Mouse (Mus musculus) liver, adult 2 months (tissue): ENCODE results near the gene Gigyf2. TPM values are rescaled to one million over a fixed set of nuclear protein-coding genes. Genes with fewer than 3 reads are reported as not detected.
"Not testable (repeated sequence)": the region's sequence is repeated elsewhere in the genome, so short reads cannot be mapped to it uniquely, and the experiment has no call there.

Experiments
- DNase-seq: peaks from one replicate; pipeline ENCODE4 v3.0.0-alpha.2; 2011; ENCODE audit warnings: low read depth, low spot score; ENCODE audit errors: extremely low read depth
- H3K27ac ChIP-seq: fragments of 200-500 bp; replicated peaks from 2 replicates; pipeline ENCODE4 v1.5.1; 2012; ENCODE audit warnings: low read depth, mild to moderate bottlenecking, control low read depth, inconsistent platforms, low read length; ENCODE audit not compliant: insufficient read depth
- H3K27me3 ChIP-seq: fragments of 200-500 bp; 2 replicates; pipeline ENCODE4 v1.6.1; 2012; ENCODE audit warnings: mild to moderate bottlenecking, moderate library complexity, low read length, inconsistent platforms; ENCODE audit not compliant: control insufficient read depth, insufficient read depth
- H3K36me3 ChIP-seq: fragments of 200-500 bp; 2 replicates; pipeline ENCODE4 v1.6.1; 2012; ENCODE audit warnings: low read length, inconsistent platforms; ENCODE audit not compliant: control insufficient read depth, insufficient read depth
- H3K4me1 ChIP-seq: fragments of 200-500 bp; 2 replicates; pipeline ENCODE4 v1.6.1; 2011; ENCODE audit warnings: low read length; ENCODE audit not compliant: control insufficient read depth, insufficient read depth
- H3K4me3 ChIP-seq: fragments of 200-500 bp; 2 replicates; pipeline ENCODE4 v1.5.1; 2011; ENCODE audit warnings: low read depth, mild to moderate bottlenecking, control low read depth, low read length, moderate library complexity; ENCODE audit not compliant: insufficient read depth
- H3K79me2 ChIP-seq: fragments of 200-500 bp; 2 replicates; pipeline ENCODE4 v1.6.1; 2012; ENCODE audit warnings: inconsistent platforms, mild to moderate bottlenecking, low read length, moderate library complexity; ENCODE audit not compliant: control insufficient read depth, insufficient read depth
- H3K9ac ChIP-seq: fragments of 200-500 bp; 2 replicates; pipeline ENCODE4 v1.6.1; 2012; ENCODE audit warnings: low read depth, mild to moderate bottlenecking, control low read depth, inconsistent platforms, low read length
- CTCF ChIP-seq: fragments of 200-500 bp; IDR thresholded peaks from 2 replicates; pipeline ENCODE4 v1.5.1; 2011; ENCODE audit warnings: low read depth, low read length, control low read depth
- POLR2A ChIP-seq: fragments of 200-500 bp; IDR thresholded peaks from 2 replicates; pipeline ENCODE4 v1.6.1; 2011; ENCODE audit warnings: low read length, control low read depth; ENCODE audit not compliant: insufficient read depth; ENCODE audit errors: extremely low read depth
- WGBS: fragments of 180-500 bp; shearing (Covaris S2); methylation state at CpG from one replicate; pipeline ENCODE4 v1.1.7; 2018; 5-methylcytosine and 5-hydroxymethylcytosine counted together
- polyA plus RNA-seq: library from polyadenylated mRNA; depleted of rRNA; stranded (reverse); fragments of >200 nt; gene quantifications from 2 replicates; pipeline ENCODE4 v1.2.3, GENCODE M21; 2012
- total RNA-seq: library from RNA; depleted of rRNA; stranded (reverse); fragments of >200 nt; gene quantifications from 2 replicates; pipeline ENCODE4 v1.2.3, GENCODE M21; 2014

Gigyf2 gene
- total and polyA plus RNA-seq, 2 experiments = 21.1 to 39.2 TPM

GRCm38 (mm10) chr1:87467469-87467868 lies 140.7 kb downstream of the Gigyf2 start:
- Histone ChIP-seq H3K36me3 (no peaks in the 10 kb centered on the region), H3K9ac (no peak overlapping the region), H3K27ac (no peak overlapping the region), H3K27me3 (no peaks in the 10 kb centered on the region), H3K79me2 (no peaks in the 10 kb centered on the region), H3K4me1 (no peaks in the 10 kb centered on the region), H3K4me3 (no peak overlapping the region)
- no peak for TF ChIP-seq POLR2A
- no peak for TF ChIP-seq CTCF
- DNase-seq = no peak
- 79% methylated on average over 9 of the region's 9 CpGs for WGBS

- DNase-seq = no peak
- Histone ChIP-seq H3K27me3 (no peaks in the 10 kb centered on the region), H3K4me3 (no peak overlapping the region), H3K4me1 (0 out of 2 replicates have a peak, but pooled peaks cover 3% of the 10 kb centered on the region), H3K27ac (no peak overlapping the region), H3K9ac (no peak overlapping the region), H3K36me3 (no peaks in the 10 kb centered on the region), H3K79me2 (no peaks in the 10 kb centered on the region)
- no peak for TF ChIP-seq POLR2A
- no peak for TF ChIP-seq CTCF
- 64% methylated on average over 6 of the region's 6 CpGs for WGBS
These were observed 141.5 kb downstream of the Gigyf2 start for GRCm38 (mm10) chr1:87468321-87468720.

GRCm38 (mm10) chr1:87469971-87470370 lies 143.2 kb downstream of the Gigyf2 start, which contains the start of gene Snorc:
TSS of gene Snorc (plus strand) at chr1:87470271.
- not testable (repeated sequence) for H3K79me2 ChIP-seq, H3K36me3 ChIP-seq, DNase-seq, H3K4me1 ChIP-seq, H3K4me3 ChIP-seq, H3K27ac ChIP-seq, H3K27me3 ChIP-seq, H3K9ac ChIP-seq
- 48% methylated on average over 10 of the region's 10 CpGs for WGBS

GRCm38 (mm10) chr1:87471914-87472313 lies 145.1 kb downstream of the Gigyf2 start:
- Histone ChIP-seq H3K9ac (no peak overlapping the region), H3K4me1 (0 out of 2 replicates have a peak, but pooled peaks cover 3% of the 10 kb centered on the region), H3K27ac (no peak overlapping the region), H3K4me3 (no peak overlapping the region), H3K27me3 (no peaks in the 10 kb centered on the region), H3K36me3 (no peaks in the 10 kb centered on the region), H3K79me2 (no peaks in the 10 kb centered on the region)
- TF ChIP-seq POLR2A = no peak
- no peak for TF ChIP-seq CTCF
- WGBS = 64% methylated on average over 7 of the region's 7 CpGs
- no peak for DNase-seq

DNA sequence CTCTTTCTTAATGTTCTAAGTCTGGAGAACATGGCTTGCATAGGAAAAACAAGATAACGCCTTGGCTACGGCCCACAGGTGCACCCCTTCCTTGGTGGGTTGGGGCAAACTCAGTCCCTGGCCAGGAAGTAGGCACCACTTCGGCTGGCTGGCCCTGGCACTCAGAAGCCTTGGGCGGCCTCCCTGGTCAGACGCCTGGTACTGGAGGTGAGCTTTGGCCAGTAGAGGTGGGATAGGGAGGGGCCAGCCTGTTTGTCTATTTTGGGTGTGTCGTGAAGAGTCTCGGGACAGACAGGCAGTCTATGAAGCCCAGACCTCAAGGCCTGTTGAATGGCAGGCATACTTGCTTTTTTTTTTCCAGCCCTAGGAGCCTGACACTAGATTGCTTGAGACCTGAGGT lies 145.8 kb downstream of the Gigyf2 start:
- H3K79me2 ChIP-seq = no peaks in the 10 kb centered on the region
- H3K9ac ChIP-seq = no peak overlapping the region
- DNase-seq = peak; percentile 52
- H3K27ac ChIP-seq = no peak overlapping the region
- no peak overlapping the region for H3K4me3 ChIP-seq
- no peaks in the 10 kb centered on the region for H3K36me3 ChIP-seq
- 40% methylated on average over 7 of the region's 7 CpGs for WGBS
- TF ChIP-seq POLR2A = no peak
- no peak for TF ChIP-seq CTCF
- no peaks in the 10 kb centered on the region for H3K27me3 ChIP-seq
- 0 out of 2 replicates have a peak, but pooled peaks cover 3% of the 10 kb centered on the region for H3K4me1 ChIP-seq

DNA sequence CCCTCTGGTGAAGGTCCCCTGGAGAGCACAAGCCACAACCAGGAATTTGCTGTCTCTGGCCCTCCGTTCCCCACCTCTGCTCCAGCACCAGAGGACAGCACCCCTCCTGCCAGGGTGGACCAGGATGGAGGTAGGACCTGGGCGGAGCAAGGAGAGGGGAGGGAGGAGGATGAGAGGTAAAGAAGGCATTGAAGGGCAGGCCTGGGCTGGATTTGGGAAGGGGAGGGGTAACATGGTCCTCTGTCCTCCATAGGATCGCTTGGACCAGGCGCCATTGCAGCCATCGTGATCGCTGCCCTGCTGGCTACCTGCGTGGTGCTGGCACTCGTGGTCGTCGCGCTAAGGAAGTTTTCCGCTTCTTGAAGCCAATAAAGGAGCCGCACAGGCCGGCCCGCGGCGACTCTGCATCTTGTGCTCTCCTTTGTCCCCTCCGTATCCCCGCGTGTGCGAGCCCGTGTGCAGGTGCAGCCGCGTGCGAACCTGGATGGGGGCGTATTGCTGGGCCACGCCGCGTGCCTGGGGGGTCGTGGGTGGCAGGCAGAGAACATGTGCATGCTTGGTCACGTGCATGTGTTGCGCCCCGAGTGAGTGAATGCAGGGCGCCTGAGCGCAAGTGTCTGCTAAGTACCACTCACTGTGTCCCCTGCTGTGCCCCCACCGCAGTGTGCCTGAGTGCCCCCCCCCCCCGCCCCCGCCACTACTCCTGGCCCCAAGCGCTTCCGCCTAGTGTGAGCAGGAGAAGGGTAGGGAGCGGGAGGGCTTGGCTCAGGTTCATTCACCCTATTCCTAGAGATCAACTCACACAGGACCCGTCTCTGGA lies 148.5 kb downstream of the Gigyf2 start:
- Histone ChIP-seq H3K4me1 (0 out of 2 replicates have a peak, but pooled peaks cover 3% of the 10 kb centered on the region), H3K27ac (no peak overlapping the region), H3K4me3 (no peak overlapping the region), H3K36me3 (no peaks in the 10 kb centered on the region), H3K9ac (no peak overlapping the region), H3K27me3 (no peaks in the 10 kb centered on the region), H3K79me2 (no peaks in the 10 kb centered on the region)
- DNase-seq = no peak
- TF ChIP-seq CTCF (no peak), POLR2A (no peak)
- WGBS = 59% methylated on average over 42 of the region's 42 CpGs
